Mouse (Mus musculus) embryonic facial prominence, embryonic 13.5 days (tissue): ENCODE results near the gene Fnbp1l. TPM values are rescaled to one million over a fixed set of nuclear protein-coding genes. Genes with fewer than 3 reads are reported as not detected.
A peak's percentile ranks its signal among the peaks of the same experiment; 100 is the strongest.

Experiments
- ATAC-seq: fragments of 200-750 bp; cut with Nextera tagmentation; 2 replicates; pipeline ENCODE4 v1.8.0; 2017; ENCODE audit warnings: low read depth; ENCODE audit not compliant: insufficient number of reproducible peaks, insufficient read depth, low FRiP score, low TSS enrichment
- H3K27ac ChIP-seq: fragments of 300-500 bp; sonication (generic); 2 replicates; pipeline ENCODE4 v1.5.1; 2015; ENCODE audit warnings: moderate library complexity, mild to moderate bottlenecking, inconsistent platforms
- H3K27me3 ChIP-seq: fragments of 300-500 bp; sonication (generic); 2 replicates; pipeline ENCODE4 v1.6.1; 2015; ENCODE audit warnings: mild to moderate bottlenecking, inconsistent platforms
- H3K36me3 ChIP-seq: fragments of 300-500 bp; sonication (generic); 2 replicates; pipeline ENCODE4 v1.6.1; 2015; ENCODE audit warnings: mild to moderate bottlenecking, inconsistent platforms
- H3K4me1 ChIP-seq: fragments of 300-500 bp; sonication (generic); 2 replicates; pipeline ENCODE4 v1.6.1; 2015; ENCODE audit warnings: inconsistent platforms
- H3K4me2 ChIP-seq: fragments of 300-500 bp; sonication (generic); 2 replicates; pipeline ENCODE4 v1.6.1; 2015; ENCODE audit warnings: moderate library complexity, mild to moderate bottlenecking, inconsistent platforms
- H3K4me3 ChIP-seq: fragments of 300-500 bp; sonication (generic); 2 replicates; pipeline ENCODE4 v1.5.1; 2015; ENCODE audit warnings: mild to moderate bottlenecking, inconsistent platforms
- H3K9ac ChIP-seq: fragments of 300-500 bp; sonication (generic); 2 replicates; pipeline ENCODE4 v1.6.1; 2015; ENCODE audit warnings: mild to moderate bottlenecking, inconsistent platforms
- H3K9me3 ChIP-seq: fragments of 300-500 bp; sonication (generic); 2 replicates; pipeline ENCODE4 v1.6.1; 2016; ENCODE audit warnings: inconsistent platforms
- WGBS: fragments of 180-500 bp; shearing (Covaris S2); methylation state at CpG from one replicate; pipeline ENCODE4 v1.1.7; 2015; ENCODE audit warnings: mixed read lengths; 5-methylcytosine and 5-hydroxymethylcytosine counted together
- polyA plus RNA-seq: library from polyadenylated mRNA; unstranded; fragments of >200 nt; fragmentation: Nextera tagmentation; extraction: Ambion mirVana; gene quantifications from 2 replicates; pipeline ENCODE4 v1.2.1, GENCODE M21; 2015

Fnbp1l gene
- polyA plus RNA-seq, 1 experiment from 2014 or later: 62.3 TPM

- Histone ChIP-seq H3K9ac (no peak overlapping the region), H3K36me3 (peaks cover 17% of the 10 kb centered on the region), H3K4me3 (no peak overlapping the region), H3K27ac (no peak overlapping the region), H3K9me3 (no peaks in the 10 kb centered on the region), H3K4me2 (no peak overlapping the region), H3K4me1 (peaks cover 45% of the 10 kb centered on the region), H3K27me3 (peaks cover 33% of the 10 kb centered on the region)
- no peak for ATAC-seq
- WGBS: 73% methylated on average over 3 of the region's 3 CpGs
Observed at GRCm38 (mm10) chr3:122520365-122520764, 99.2 kb downstream of the Fnbp1l start.

DNA sequence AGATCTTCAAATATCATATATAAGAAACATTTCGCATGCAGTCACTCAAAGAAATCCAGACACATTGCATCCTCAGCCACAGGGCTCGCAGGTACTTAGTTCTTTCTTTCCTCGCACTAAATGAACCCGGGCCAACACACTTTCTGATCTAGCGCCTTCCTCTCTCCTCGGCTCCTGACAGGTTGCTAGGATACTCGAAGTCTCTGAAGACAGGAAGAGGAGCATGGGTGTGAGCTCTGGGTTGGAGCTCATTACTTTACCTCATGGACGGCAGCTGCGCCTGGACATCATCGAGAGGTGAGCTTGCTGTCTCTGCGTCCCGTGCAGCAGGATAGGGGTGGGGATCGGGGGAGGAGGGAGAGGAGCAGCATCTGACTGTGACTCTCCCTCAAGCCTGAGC lies 100.4 kb downstream of the Fnbp1l start:
- WGBS: 34% methylated on average over 13 of the region's 13 CpGs
- H3K36me3 ChIP-seq: peaks cover 11% of the 10 kb centered on the region; the same call in 1 of the 2 replicates
- H3K4me3 ChIP-seq: no peak overlapping the region
- peak overlapping the region; percentile 39 for H3K4me2 ChIP-seq
- H3K9me3 ChIP-seq: no peaks in the 10 kb centered on the region
- H3K27me3 ChIP-seq: peaks cover 38% of the 10 kb centered on the region
- H3K9ac ChIP-seq: peak overlapping the region; percentile 41; the same call in 1 of the 2 replicates
- H3K27ac ChIP-seq: no peak overlapping the region; the same call in 1 of the 2 replicates
- ATAC-seq: no peak
- H3K4me1 ChIP-seq: peaks cover 48% of the 10 kb centered on the region

DNA sequence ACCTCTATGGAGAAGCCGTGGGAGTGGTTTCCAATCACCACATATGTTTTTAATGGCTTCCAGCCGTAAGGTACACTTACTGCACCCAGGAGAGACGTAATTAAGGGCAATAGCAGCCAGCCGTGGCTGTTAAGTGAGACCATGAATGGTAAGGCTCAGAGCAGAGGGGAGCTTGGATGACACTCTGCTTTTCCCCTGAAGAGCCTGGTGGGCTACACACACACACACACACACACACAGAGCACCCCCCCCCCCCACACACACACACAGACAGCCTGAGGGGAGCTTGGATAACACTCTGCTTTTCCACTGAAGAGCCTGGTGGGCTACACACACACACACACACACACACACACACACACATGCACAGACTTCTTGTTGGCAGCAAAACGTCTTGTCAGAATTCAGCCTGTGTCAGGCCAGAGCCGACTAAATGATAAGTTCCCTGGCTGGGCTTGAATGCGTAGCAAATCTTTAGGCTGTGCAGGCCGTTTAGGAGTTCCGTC lies 101.2 kb downstream of the Fnbp1l start:
- peak; percentile 82 for ATAC-seq
- Histone ChIP-seq H3K9me3 (no peaks in the 10 kb centered on the region), H3K27ac (peak overlapping the region; percentile 75), H3K27me3 (peaks cover 38% of the 10 kb centered on the region), H3K4me2 (peak overlapping the region; percentile 39), H3K9ac (no peak overlapping the region), H3K4me3 (peak overlapping the region; percentile 14; the same call in 1 of the 2 replicates), H3K36me3 (0 out of 2 replicates have a peak, but pooled peaks cover 4% of the 10 kb centered on the region), H3K4me1 (peaks cover 48% of the 10 kb centered on the region)
- 8% methylated on average over 9 of the region's 9 CpGs for WGBS

GRCm38 (mm10) chr3:122517726-122518125 lies 101.8 kb downstream of the Fnbp1l start:
- peaks cover 48% of the 10 kb centered on the region for H3K4me1 ChIP-seq
- H3K4me2 ChIP-seq: peak overlapping the region; percentile 39
- peaks cover 38% of the 10 kb centered on the region for H3K27me3 ChIP-seq
- no peak for ATAC-seq
- H3K4me3 ChIP-seq: no peak overlapping the region; the same call in 1 of the 2 replicates
- no peaks in the 10 kb centered on the region for H3K9me3 ChIP-seq
- 0 out of 2 replicates have a peak, but pooled peaks cover 4% of the 10 kb centered on the region for H3K36me3 ChIP-seq
- peak overlapping the region; percentile 75 for H3K27ac ChIP-seq
- H3K9ac ChIP-seq: no peak overlapping the region
- 19% methylated on average over 4 of the region's 4 CpGs for WGBS

- Histone ChIP-seq H3K4me2 (no peak overlapping the region), H3K9ac (no peak overlapping the region), H3K27me3 (peaks cover 40% of the 10 kb centered on the region), H3K36me3 (peaks cover 9% of the 10 kb centered on the region; the same call in 1 of the 2 replicates), H3K4me1 (peaks cover 50% of the 10 kb centered on the region), H3K9me3 (no peaks in the 10 kb centered on the region), H3K4me3 (no peak overlapping the region), H3K27ac (no peak overlapping the region)
- 88% methylated on average over 3 of the region's 3 CpGs for WGBS
- no peak for ATAC-seq
Observed at GRCm38 (mm10) chr3:122516327-122516695, 103.2 kb downstream of the Fnbp1l start.

GRCm38 (mm10) chr3:122515568-122516326 lies 103.8 kb downstream of the Fnbp1l start:
- Histone ChIP-seq H3K27ac (no peak overlapping the region), H3K27me3 (peaks cover 34% of the 10 kb centered on the region), H3K4me2 (no peak overlapping the region), H3K36me3 (peaks cover 9% of the 10 kb centered on the region; the same call in 1 of the 2 replicates), H3K9ac (no peak overlapping the region), H3K9me3 (no peaks in the 10 kb centered on the region), H3K4me3 (no peak overlapping the region), H3K4me1 (peaks cover 54% of the 10 kb centered on the region)
- 71% methylated on average over 6 of the region's 6 CpGs for WGBS
- ATAC-seq: no peak

GRCm38 (mm10) chr3:122512725-122513375 lies 106.7 kb downstream of the Fnbp1l start:
- WGBS: 93% methylated on average over 16 of the region's 16 CpGs
- Histone ChIP-seq H3K27ac (no peak overlapping the region), H3K27me3 (peaks cover 21% of the 10 kb centered on the region), H3K9me3 (no peaks in the 10 kb centered on the region), H3K4me1 (peaks cover 52% of the 10 kb centered on the region), H3K36me3 (peaks cover 9% of the 10 kb centered on the region; the same call in 1 of the 2 replicates), H3K9ac (no peak overlapping the region), H3K4me3 (no peak overlapping the region), H3K4me2 (no peak overlapping the region)
- no peak for ATAC-seq

- H3K4me1 ChIP-seq: peaks cover 44% of the 10 kb centered on the region
- H3K27ac ChIP-seq: no peak overlapping the region
- WGBS: 87% methylated on average over 14 of the region's 14 CpGs
- H3K9ac ChIP-seq: no peak overlapping the region
- H3K27me3 ChIP-seq: peaks cover 21% of the 10 kb centered on the region
- ATAC-seq: no peak
- H3K4me3 ChIP-seq: no peak overlapping the region
- H3K9me3 ChIP-seq: no peaks in the 10 kb centered on the region
- peaks cover 9% of the 10 kb centered on the region; the same call in 1 of the 2 replicates for H3K36me3 ChIP-seq
- no peak overlapping the region for H3K4me2 ChIP-seq
Observed at GRCm38 (mm10) chr3:122511721-122512619, 107.5 kb downstream of the Fnbp1l start.

DNA sequence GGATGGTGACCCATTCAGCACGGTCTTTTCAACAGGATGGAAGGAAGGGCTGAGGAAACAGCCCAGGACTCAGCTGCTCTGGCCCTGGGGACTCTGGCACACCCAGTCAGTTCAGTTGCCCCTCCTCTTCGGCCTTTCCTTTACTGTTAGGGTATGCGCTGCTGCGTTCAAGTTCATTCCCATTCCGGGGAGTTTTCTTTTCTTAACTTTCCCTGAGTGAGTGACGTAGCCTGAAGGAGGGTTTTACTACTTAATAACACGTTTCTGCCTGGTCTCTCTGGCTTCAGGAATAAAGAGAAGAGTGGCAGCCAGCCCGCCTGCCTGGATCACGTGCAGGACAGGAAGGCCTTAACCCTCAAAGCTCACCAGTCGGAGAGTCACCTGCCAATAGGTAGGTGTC lies 108.6 kb downstream of the Fnbp1l start:
- Histone ChIP-seq H3K4me3 (no peak overlapping the region), H3K36me3 (peaks cover 9% of the 10 kb centered on the region; the same call in 1 of the 2 replicates), H3K4me2 (no peak overlapping the region), H3K4me1 (peaks cover 43% of the 10 kb centered on the region), H3K9me3 (no peaks in the 10 kb centered on the region), H3K27ac (no peak overlapping the region), H3K27me3 (peaks cover 12% of the 10 kb centered on the region), H3K9ac (no peak overlapping the region)
- WGBS: 50% methylated on average over 10 of the region's 10 CpGs
- no peak for ATAC-seq

GRCm38 (mm10) chr3:122510240-122510750 lies 109.2 kb downstream of the Fnbp1l start:
- ATAC-seq: no peak
- WGBS: 81% methylated on average over 14 of the region's 14 CpGs
- H3K36me3 ChIP-seq: peaks cover 9% of the 10 kb centered on the region; the same call in 1 of the 2 replicates

More at GRCm38 (mm10) chr3:122510240-122510750, 109.2 kb downstream of the Fnbp1l start:
- Histone ChIP-seq H3K27me3 (peaks cover 7% of the 10 kb centered on the region), H3K4me1 (peaks cover 37% of the 10 kb centered on the region), H3K4me3 (no peak overlapping the region), H3K9me3 (no peaks in the 10 kb centered on the region), H3K27ac (no peak overlapping the region), H3K4me2 (no peak overlapping the region), H3K9ac (no peak overlapping the region)
